Mouse (Mus musculus) cerebellum, adult 18-20 months (tissue): Measurements from ENCODE around the gene Wasf2.
"Not testable (repeated sequence)": the region's sequence is repeated elsewhere in the genome, so short reads cannot be mapped to it uniquely, and the experiment has no call there.

Experiments used
- DNase-seq, 2 experiments: peaks; one replicate each; pipeline ENCODE4 v3.0.0; 2021

Wasf2 gene

GRCm38 (mm10) chr4:133129931-133130889, at the start of gene Wasf2:
Gene Wasf2 (plus strand): TSS chr4:133130505.
- peak; percentile 85 to 88 for DNase-seq

- DNase-seq = peak; percentile 65 to 67
Observed at GRCm38 (mm10) chr4:133080862-133081261, 49.4 kb upstream of the Wasf2 start.

- no peak for DNase-seq
Observed at GRCm38 (mm10) chr4:133082216-133082773, 48.0 kb upstream of the Wasf2 start.

GRCm38 (mm10) chr4:133083991-133084861, 46.1 kb upstream of the Wasf2 start:
- DNase-seq = peak; percentile 79 to 80

GRCm38 (mm10) chr4:133085011-133085782, 45.1 kb upstream of the Wasf2 start:
- peak; percentile 68 to 75 for DNase-seq

GRCm38 (mm10) chr4:133085783-133086342, 44.4 kb upstream of the Wasf2 start:
- no peak for DNase-seq

- no peak for DNase-seq
Observed at GRCm38 (mm10) chr4:133087177-133087714, 43.1 kb upstream of the Wasf2 start.

GRCm38 (mm10) chr4:133087835-133088234, 42.5 kb upstream of the Wasf2 start:
- DNase-seq = no peak

- DNase-seq = no peak
Observed at GRCm38 (mm10) chr4:133089319-133089718, 41.0 kb upstream of the Wasf2 start.

- DNase-seq = no peak
Observed at GRCm38 (mm10) chr4:133089802-133090201, 40.5 kb upstream of the Wasf2 start.

- no peak for DNase-seq
Observed at GRCm38 (mm10) chr4:133090276-133090719, 40.0 kb upstream of the Wasf2 start.

GRCm38 (mm10) chr4:133090720-133091458, 39.4 kb upstream of the Wasf2 start:
- DNase-seq = peak in 1 of 2 experiments; percentile 30

GRCm38 (mm10) chr4:133091459-133091785, 38.9 kb upstream of the Wasf2 start:
- no peak for DNase-seq

- DNase-seq = peak; percentile 53 to 62
Observed at GRCm38 (mm10) chr4:133092453-133092901, 37.8 kb upstream of the Wasf2 start.

GRCm38 (mm10) chr4:133093056-133093455, 37.2 kb upstream of the Wasf2 start:
- DNase-seq = no peak

- no peak for DNase-seq
Observed at GRCm38 (mm10) chr4:133093481-133094033, 36.7 kb upstream of the Wasf2 start.

- DNase-seq = no peak
Observed at GRCm38 (mm10) chr4:133094255-133094654, 36.0 kb upstream of the Wasf2 start.

- DNase-seq = peak; percentile 77 to 80
Observed at GRCm38 (mm10) chr4:133094936-133095733, 35.2 kb upstream of the Wasf2 start.

GRCm38 (mm10) chr4:133095734-133096065, 34.6 kb upstream of the Wasf2 start:
- peak in 1 of 2 experiments; percentile 34 for DNase-seq

GRCm38 (mm10) chr4:133096671-133097070, 33.6 kb upstream of the Wasf2 start:
- not testable (repeated sequence) for DNase-seq
